Mouse (Mus musculus): ENCODE data around the gene Fbxo47. TPM values are rescaled to one million over a fixed set of nuclear protein-coding genes. Genes with fewer than 3 reads are reported as not detected.
"Not testable (repeated sequence)": the region's sequence is repeated elsewhere in the genome, so short reads cannot be mapped to it uniquely, and the experiment has no call there.

Gene Fbxo47
- polyA plus RNA-seq, 1 experiment from 2014 or later: 1.4 TPM

DNA sequence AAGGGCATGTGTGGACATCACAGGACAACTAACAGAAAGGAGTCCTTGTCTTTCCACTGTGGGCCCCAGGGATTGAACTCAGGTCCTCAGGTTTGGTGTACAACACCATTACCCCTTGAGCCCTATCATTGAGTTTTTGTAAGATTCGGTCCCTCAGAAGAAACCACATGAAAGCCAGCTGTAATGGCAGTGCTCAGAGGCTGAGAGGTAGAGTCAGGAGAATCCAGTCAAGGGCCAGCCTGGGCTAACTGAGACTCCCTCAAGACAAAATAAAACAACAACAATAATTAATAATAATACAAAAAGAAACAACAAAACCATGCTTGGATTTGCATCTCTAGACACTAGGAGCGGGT, 43.8 kb downstream of the Fbxo47 start:
- Histone ChIP-seq H3K4me1 (peaks cover 16% of the 10 kb centered on the region), H3K36me3 (ENCODE audit: poor library complexity, severe bottlenecking) (peaks cover 33% of the 10 kb centered on the region), H3K4me2 (peak overlapping the region; percentile 67), H3K27me3 (no peaks in the 10 kb centered on the region), H3K27ac (peak overlapping the region; percentile 87; the same call in 1 of the 2 replicates), H3K9ac (peak overlapping the region; percentile 76; the same call in 1 of the 2 replicates), H3K9me3 (replicated peaks) (no peaks in the 10 kb centered on the region), H3K4me3 (peak overlapping the region; percentile 59)
- WGBS: 73% methylated on average over 2 of the region's 2 CpGs
- ATAC-seq: no peak

DNA sequence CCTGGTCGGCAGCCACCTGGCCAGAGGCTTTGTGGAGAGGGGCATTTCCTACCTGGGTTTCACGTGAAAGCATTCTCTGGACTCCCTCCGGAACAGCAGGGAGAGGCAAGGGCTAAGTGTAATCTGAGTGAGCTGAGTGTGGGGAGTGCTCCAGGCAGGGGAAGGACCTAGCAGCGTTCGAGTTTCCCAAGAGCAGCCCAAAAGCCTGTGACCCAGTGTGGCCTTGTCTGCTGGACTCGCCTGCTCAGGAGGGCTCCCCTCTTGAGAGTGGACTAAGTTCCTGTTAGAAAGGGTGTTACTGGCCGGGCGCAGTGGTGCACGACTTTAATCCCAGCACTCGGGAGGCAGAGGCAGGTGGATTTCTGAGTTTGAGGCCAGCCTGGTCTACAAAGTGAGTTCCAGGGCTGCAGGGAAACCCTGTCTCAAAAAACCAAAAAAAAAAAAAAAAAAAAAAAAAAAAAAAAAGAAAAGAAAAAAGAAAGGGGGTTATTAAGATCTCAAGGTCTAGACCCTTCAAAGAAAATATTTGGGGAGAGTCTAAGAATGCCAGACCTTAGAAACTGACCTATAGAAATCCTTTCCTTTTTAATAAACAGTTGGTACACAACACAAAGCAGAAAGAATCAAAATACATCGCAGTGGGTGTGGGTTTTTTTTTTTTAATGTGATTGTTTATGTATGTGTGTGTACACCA, 44.4 kb downstream of the Fbxo47 start:
- peaks cover 38% of the 10 kb centered on the region for H3K36me3 ChIP-seq (ENCODE audit: poor library complexity, severe bottlenecking)
- no peaks in the 10 kb centered on the region for H3K9me3 ChIP-seq (replicated peaks)
- H3K27me3 ChIP-seq: no peaks in the 10 kb centered on the region
- no peak overlapping the region for H3K4me3 ChIP-seq
- no peak overlapping the region for H3K9ac ChIP-seq
- peaks cover 16% of the 10 kb centered on the region for H3K4me1 ChIP-seq
- 61% methylated on average over 11 of the region's 11 CpGs for whole genome bisulfite sequencing
- H3K4me2 ChIP-seq: peak overlapping the region; percentile 67; the same call in 1 of the 2 replicates
- H3K27ac ChIP-seq: no peak overlapping the region
- ATAC-seq: no peak

DNA sequence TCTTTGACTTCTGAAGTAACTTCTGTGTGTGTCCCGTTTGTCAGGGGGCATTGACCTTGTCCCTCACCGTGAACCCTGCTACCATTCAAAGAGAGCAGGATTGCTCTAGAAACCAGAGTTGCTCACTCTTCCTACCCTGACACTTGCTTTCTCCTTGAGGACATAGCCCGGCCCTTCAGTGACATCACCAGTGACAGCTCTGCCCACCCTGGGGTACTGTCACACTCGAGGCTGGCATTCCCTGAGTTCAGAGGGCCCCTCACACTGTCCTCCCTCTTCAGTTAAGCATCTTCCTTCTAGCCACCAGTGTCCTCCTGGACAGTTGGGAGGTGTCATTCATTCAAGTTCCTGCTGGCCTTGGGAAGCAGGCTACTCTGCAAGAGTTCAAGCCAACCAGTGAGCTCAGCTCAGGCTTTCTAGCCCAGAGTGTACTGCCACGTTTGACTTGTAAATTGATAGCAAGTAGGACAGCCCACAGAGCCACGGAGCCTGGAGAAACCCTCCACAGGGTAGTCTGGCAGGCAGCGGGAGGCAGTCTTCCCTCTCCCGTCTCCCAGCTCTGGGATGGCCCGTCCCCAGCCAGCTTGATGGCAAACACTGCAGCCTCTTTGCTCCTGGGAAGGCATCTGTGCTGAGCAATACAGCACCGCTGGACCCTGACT, 45.0 kb downstream of the Fbxo47 start:
- H3K27ac ChIP-seq: no peak overlapping the region
- peaks cover 45% of the 10 kb centered on the region for H3K36me3 ChIP-seq (ENCODE audit: poor library complexity, severe bottlenecking)
- no peaks in the 10 kb centered on the region for H3K27me3 ChIP-seq
- no peak overlapping the region for H3K4me2 ChIP-seq
- no peaks in the 10 kb centered on the region for H3K9me3 ChIP-seq (replicated peaks)
- 44% methylated on average over 10 of the region's 10 CpGs for WGBS
- ATAC-seq: no peak
- H3K4me1 ChIP-seq: peaks cover 16% of the 10 kb centered on the region
- H3K4me3 ChIP-seq: no peak overlapping the region
- no peak overlapping the region for H3K9ac ChIP-seq

DNA sequence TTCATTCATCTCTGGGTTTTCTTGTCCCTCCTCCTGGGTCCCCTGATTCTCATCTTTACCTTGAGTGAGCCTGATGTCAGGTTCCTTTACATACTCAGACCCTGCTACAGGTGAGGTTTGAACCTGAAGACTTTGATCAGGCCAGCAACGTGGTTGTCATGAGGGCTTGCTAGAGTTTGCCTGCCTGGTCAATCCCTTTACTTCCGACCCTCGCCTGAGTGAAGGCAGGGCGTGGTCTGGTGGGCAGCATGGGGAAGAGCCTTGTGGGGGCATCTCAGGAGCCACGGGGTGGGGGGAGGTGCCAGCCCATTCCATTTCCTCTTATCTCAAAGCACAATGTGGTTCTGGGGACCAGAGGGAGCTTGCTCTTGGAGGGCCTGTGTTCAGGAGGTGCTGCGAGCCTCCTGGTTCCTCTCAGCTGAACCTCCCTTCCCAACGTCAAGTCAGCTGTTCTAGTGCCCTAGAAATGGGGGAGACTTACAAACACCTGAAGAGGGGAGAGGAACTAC, 46.3 kb downstream of the Fbxo47 start:
- H3K27me3 ChIP-seq: no peaks in the 10 kb centered on the region
- no peaks in the 10 kb centered on the region for H3K9me3 ChIP-seq (replicated peaks)
- no peak overlapping the region for H3K9ac ChIP-seq
- H3K36me3 ChIP-seq (ENCODE audit: poor library complexity, severe bottlenecking): peaks cover 53% of the 10 kb centered on the region
- 82% methylated on average over 7 of the region's 7 CpGs for WGBS
- ATAC-seq: no peak
- H3K27ac ChIP-seq: no peak overlapping the region
- no peak overlapping the region for H3K4me2 ChIP-seq
- peaks cover 16% of the 10 kb centered on the region for H3K4me1 ChIP-seq
- no peak overlapping the region for H3K4me3 ChIP-seq

DNA sequence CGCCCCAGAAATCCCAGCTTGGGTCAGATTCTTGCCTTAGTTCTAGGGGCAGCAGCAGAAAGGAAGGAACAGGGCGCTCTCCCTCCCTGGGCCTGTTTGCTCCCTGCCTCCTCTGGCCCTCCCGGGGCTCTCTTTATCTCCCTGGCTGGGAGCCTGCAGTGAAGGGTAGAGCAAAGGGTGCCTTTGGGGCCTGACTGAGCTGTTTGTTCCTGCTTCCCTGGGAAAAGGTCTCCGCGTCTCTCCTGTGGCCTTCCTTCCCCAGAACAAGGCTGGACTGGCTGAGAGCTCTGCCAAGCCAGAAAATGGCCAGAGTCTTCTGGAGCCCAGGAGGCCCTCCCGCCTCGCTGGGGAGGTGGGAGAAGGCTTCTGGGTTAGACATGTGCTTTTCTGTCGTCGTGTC, 46.9 kb downstream of the Fbxo47 start:
- H3K4me2 ChIP-seq; ATAC-seq; H3K9me3 ChIP-seq (replicated peaks); H3K27ac ChIP-seq; H3K9ac ChIP-seq; H3K4me3 ChIP-seq; H3K27me3 ChIP-seq: not testable (repeated sequence)
- H3K36me3 ChIP-seq (ENCODE audit: poor library complexity, severe bottlenecking): peaks cover 57% of the 10 kb centered on the region
- WGBS: 76% methylated on average over 9 of the region's 9 CpGs
- H3K4me1 ChIP-seq: peaks cover 11% of the 10 kb centered on the region

DNA sequence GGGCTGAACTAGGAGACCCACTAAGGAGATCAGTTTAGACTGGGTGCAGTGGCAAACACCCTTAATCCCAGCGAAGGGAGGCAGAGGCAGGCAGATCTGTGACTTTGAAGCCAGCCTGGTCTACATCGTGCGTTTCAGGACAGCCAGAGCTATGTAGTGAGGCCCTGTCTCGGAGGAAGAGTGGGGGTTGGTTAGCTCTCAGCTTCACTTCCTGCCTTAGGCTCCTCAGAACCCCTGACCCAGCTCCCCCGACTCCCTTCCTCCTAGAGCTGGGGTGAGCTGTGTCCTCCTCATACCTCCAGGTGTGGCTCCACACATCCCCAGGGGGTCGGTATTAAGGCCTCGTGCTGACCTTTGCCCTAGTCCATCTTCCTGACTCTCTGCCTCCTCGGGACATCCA, 47.4 kb downstream of the Fbxo47 start:
- peaks cover 60% of the 10 kb centered on the region for H3K36me3 ChIP-seq (ENCODE audit: poor library complexity, severe bottlenecking)
- no peaks in the 10 kb centered on the region for H3K27me3 ChIP-seq
- H3K9ac ChIP-seq: no peak overlapping the region
- no peak overlapping the region for H3K4me3 ChIP-seq
- WGBS: 63% methylated on average over 8 of the region's 8 CpGs
- no peak for ATAC-seq
- no peak overlapping the region for H3K4me2 ChIP-seq
- no peaks in the 10 kb centered on the region for H3K9me3 ChIP-seq (replicated peaks)
- H3K27ac ChIP-seq: no peak overlapping the region
- H3K4me1 ChIP-seq: 0 out of 2 replicates have a peak, but pooled peaks cover 6% of the 10 kb centered on the region

DNA sequence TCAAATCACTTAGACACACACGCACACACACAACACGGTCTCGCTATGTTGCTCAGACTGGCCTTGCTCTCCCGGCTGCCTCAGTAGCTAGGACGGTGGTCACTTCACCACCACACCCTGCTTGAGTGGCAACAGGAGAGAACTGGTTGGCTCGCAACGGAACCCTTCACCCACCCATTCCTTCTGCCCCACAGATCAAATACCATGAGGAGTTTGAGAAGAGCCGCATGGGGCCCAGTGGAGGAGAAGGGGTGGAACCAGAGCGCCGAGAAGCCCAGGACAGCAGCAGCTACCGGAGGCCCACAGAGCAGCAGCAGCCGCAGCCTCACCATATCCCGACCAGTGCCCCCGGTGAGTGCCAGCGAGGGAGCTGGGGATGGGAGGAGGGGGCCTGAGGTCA, 50.6 kb downstream of the Fbxo47 start:
- peaks cover 73% of the 10 kb centered on the region for H3K36me3 ChIP-seq (ENCODE audit: poor library complexity, severe bottlenecking)
- WGBS: 77% methylated on average over 15 of the region's 15 CpGs

DNA sequence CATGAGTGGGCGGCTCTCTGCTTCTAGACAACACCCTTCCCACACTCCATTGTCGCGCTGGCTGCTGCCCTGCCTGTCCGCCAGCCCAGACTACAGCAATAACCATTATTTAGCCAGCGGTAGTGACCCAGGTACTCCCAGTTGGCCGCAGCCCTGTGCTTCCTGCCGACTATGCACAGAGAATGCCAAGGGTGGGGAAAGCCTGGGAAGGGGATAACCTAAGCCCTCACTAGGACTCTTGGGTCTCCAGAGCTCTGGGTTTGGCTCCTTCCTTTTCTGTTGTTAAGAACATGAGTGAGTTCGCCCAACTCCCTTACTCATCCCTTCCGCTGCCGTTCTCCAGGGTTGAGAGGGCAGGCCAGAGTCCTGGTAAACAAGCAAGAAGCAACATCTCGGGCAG, 52.0 kb downstream of the Fbxo47 start:
- Histone ChIP-seq H3K36me3 (ENCODE audit: poor library complexity, severe bottlenecking) (peaks cover 70% of the 10 kb centered on the region), H3K4me3 (no peak overlapping the region), H3K9me3 (replicated peaks) (no peaks in the 10 kb centered on the region), H3K27me3 (no peaks in the 10 kb centered on the region), H3K27ac (no peak overlapping the region), H3K4me1 (no peaks in the 10 kb centered on the region), H3K4me2 (no peak overlapping the region), H3K9ac (no peak overlapping the region)
- 87% methylated on average over 11 of the region's 11 CpGs for WGBS
- no peak for ATAC-seq

More for the DNA sequence above, 50.6 kb downstream of the Fbxo47 start:
- Histone ChIP-seq H3K9ac (no peak overlapping the region), H3K27ac (no peak overlapping the region), H3K4me2 (no peak overlapping the region), H3K27me3 (no peaks in the 10 kb centered on the region), H3K9me3 (replicated peaks) (no peaks in the 10 kb centered on the region), H3K4me3 (no peak overlapping the region), H3K4me1 (no peaks in the 10 kb centered on the region)
- ATAC-seq: no peak

DNA sequence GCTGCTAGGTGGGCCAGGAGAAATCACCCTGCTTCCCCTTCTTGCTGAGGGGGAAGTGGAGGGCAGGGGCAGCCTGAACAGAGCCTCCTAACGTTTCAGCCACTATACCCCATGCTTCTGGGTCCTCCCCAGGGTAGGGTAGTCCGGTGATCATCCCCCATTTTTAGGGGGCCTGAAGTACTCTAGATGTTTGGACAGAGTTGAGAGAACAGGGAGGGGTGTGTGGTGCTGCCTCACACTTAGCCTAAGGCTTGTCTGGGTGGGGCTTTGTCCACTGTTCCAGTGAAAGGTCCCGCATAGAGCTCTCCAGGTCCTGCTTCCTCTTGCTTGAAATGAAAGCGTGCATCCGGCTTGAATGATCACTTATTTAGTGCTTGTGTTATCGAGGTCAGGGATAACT, 53.5 kb downstream of the Fbxo47 start:
- WGBS: 85% methylated on average over 6 of the region's 6 CpGs
- Histone ChIP-seq H3K4me3 (no peak overlapping the region), H3K27me3 (no peaks in the 10 kb centered on the region), H3K4me2 (no peak overlapping the region), H3K36me3 (ENCODE audit: poor library complexity, severe bottlenecking) (peaks cover 70% of the 10 kb centered on the region), H3K4me1 (no peaks in the 10 kb centered on the region), H3K27ac (no peak overlapping the region), H3K9ac (no peak overlapping the region), H3K9me3 (replicated peaks) (no peaks in the 10 kb centered on the region)
- no peak for ATAC-seq

DNA sequence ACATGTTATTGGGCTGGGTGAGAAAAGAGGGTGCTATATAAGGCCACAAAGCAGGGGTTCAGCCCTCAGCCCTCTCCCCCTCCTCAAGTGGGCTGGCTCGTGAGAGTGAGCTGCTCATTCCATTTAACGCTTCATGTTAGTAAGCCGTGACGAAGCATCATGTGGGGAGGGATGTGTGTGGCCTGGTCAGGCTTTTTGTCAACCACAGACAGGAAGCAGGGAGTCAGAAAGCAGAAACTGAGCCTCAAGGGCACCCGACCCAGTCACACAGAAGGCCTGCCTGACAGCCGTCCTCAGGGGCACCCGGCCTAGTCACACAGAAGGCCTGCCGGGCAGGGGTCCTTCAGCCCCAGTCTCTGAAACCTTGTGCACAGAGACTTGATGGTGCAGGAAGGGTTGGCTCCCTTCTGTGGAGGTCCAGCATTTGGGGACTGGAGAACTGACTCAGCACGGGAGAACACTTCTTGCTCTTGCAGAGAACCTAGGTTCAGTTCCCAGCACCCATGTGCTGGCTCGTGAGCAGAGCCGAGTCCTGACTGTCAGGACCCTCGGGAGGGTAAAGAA, 54.0 kb downstream of the Fbxo47 start:
- no peak for ATAC-seq
- Histone ChIP-seq H3K9me3 (replicated peaks) (no peaks in the 10 kb centered on the region), H3K9ac (no peak overlapping the region), H3K4me1 (0 out of 2 replicates have a peak, but pooled peaks cover under 1% of the 10 kb centered on the region), H3K27ac (peak overlapping the region; percentile 31; the same call in 1 of the 2 replicates), H3K4me2 (no peak overlapping the region), H3K4me3 (no peak overlapping the region), H3K36me3 (ENCODE audit: poor library complexity, severe bottlenecking) (peaks cover 70% of the 10 kb centered on the region), H3K27me3 (no peaks in the 10 kb centered on the region)
- WGBS: 89% methylated on average over 12 of the region's 12 CpGs

DNA sequence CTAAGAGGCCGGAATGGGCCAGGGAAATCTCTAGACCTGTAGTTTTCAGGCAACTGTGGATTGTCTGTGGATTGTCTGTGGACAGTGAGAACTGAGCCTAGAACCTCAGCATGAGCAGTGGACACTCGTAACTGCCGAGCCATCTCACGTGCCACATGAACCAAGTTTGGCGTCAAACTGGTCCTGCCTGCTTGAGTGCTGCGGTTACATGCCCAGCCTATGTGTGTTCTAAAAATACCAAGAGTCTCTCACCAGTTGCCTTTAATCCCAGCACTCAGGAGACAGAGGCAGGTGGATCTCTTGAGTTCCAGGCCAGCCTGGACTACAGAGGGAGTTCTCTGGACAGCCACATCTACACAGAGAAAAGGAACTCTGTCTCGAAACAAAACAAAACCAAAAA, 54.6 kb downstream of the Fbxo47 start:
- Histone ChIP-seq H3K27ac (no peak overlapping the region), H3K9ac (no peak overlapping the region), H3K4me1 (peaks cover 7% of the 10 kb centered on the region; the same call in 1 of the 2 replicates), H3K4me2 (no peak overlapping the region), H3K36me3 (ENCODE audit: poor library complexity, severe bottlenecking) (peaks cover 70% of the 10 kb centered on the region), H3K9me3 (replicated peaks) (no peaks in the 10 kb centered on the region), H3K4me3 (no peak overlapping the region), H3K27me3 (no peaks in the 10 kb centered on the region)
- WGBS: 95% methylated on average over 7 of the region's 7 CpGs
- ATAC-seq: no peak

DNA sequence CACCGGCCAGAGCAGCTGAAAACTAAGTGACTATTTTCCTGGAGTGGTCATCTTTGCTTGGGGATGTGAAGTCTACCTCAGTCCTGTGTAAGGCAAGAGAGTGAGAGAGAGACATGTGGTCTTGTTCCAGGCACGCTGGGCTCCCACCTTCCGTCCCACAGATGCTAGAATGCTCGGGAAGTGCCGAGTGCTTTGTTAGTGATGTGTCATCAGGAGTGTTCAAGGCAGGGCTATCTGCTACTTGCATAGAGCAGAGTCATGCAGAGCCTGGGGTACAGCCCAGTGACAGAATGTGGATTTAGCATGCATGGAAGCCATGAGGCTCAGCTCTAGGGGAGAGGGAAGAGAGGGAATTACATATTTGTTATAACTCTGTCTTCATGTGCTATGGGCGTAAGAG, 56.3 kb downstream of the Fbxo47 start:
- no peaks in the 10 kb centered on the region for H3K27me3 ChIP-seq
- 94% methylated on average over 6 of the region's 6 CpGs for WGBS
- peaks cover 72% of the 10 kb centered on the region for H3K36me3 ChIP-seq (ENCODE audit: poor library complexity, severe bottlenecking)
- peaks cover 7% of the 10 kb centered on the region; the same call in 1 of the 2 replicates for H3K4me1 ChIP-seq
- H3K4me3 ChIP-seq: no peak overlapping the region
- no peak overlapping the region for H3K27ac ChIP-seq
- no peaks in the 10 kb centered on the region for H3K9me3 ChIP-seq (replicated peaks)
- no peak overlapping the region for H3K9ac ChIP-seq
- ATAC-seq: no peak
- H3K4me2 ChIP-seq: no peak overlapping the region

Measured in forebrain, embryonic 13.5 days (tissue).